ENCODE assay signal across 13 mouse cellular contexts in the genomic region with DNA sequence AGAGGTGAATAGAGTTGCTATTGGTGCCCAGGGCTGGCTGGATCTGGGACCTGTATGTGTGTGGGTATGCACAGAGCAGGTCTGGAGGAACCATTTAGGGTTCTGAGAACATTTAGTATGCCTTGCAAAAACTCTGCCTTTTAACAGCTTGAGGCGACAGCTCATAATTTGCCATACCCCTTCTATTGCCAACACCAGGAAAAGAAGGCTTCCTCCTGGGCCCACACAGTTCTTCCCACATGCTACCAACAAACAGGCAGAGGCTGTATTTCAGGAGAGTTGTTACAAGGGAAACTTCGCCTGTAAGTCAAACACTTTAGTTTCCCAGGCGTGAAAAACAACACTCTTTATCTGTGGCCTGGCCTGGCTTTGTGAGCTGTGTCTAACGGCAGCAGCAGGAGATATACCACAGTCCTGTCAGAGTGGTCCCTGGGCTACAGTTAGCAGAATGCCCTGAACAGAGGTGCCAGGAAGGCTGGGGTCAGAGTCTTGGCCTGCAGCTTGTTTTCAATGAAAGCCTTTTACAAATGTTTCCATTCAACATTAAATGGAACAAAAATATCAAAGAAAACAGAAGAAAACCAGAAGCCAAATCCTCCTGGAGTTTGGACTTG.
DNase-seq lines count a peak whose midpoint lies in the region; ATAC-seq lines count a peak whose summit lies in the region.
"Had no signal": no experiment of that assay in that cellular context is flagged by ENCODE, and none has a peak within 500 bp of the region (broad histone marks: within the 10 kb centered on the region; RNA-seq: fewer than 3 reads in every experiment).

No protein-coding gene starts in this region.

- no peak overlapping the region for H3K4me2 ChIP-seq in limb, embryonic 12.5 days
- H3K4me2 ChIP-seq: hindbrain, embryonic 12.5 days; kidney, embryonic 15.5 days; liver, embryonic 12.5 days had no signal

- 28% methylated on average over 4 of the region's 4 CpGs for WGBS in limb, embryonic 12.5 days
- WGBS in limb, embryonic 10.5 days = 34% methylated on average over 4 of the region's 4 CpGs

- peak overlapping the region; percentile 60; the same call in 1 of the 2 replicates for H3K27ac ChIP-seq in limb, embryonic 12.5 days
- H3K27ac ChIP-seq in limb, embryonic 10.5 days = no peak overlapping the region
- H3K27ac ChIP-seq: hindbrain, embryonic 12.5 days; kidney, embryonic 15.5 days; liver, embryonic 12.5 days had no signal

- no peak for DNase-seq in limb, embryonic 10.5 days (ENCODE audit: low spot score)
- DNase-seq in heart, adult 9 months (ENCODE audit: low spot score in 2 of 2) = peak; percentile 14 to 24
- peak; percentile 54 for DNase-seq in layer of hippocampus, adult 9-11 months
- peak; percentile 62 for DNase-seq in telencephalon, adult 2 months (ENCODE audit: low read depth, low spot score)
- no peak for DNase-seq in yolk sac, embryonic 10.5 days (ENCODE audit: low spot score)
- DNase-seq in lung, postnatal 10 days = no peak
- DNase-seq: lung, postnatal 36 days; thymus, postnatal 14 days had no signal

- peaks cover 5% of the 10 kb centered on the region for H3K4me1 ChIP-seq in limb, embryonic 12.5 days (replicated peaks)
- no peaks in the 10 kb centered on the region for H3K4me1 ChIP-seq in limb, embryonic 10.5 days
- H3K4me1 ChIP-seq: kidney, embryonic 15.5 days; liver, embryonic 12.5 days had no signal

- no peaks in the 10 kb centered on the region for H3K9me3 ChIP-seq in limb, embryonic 12.5 days
- H3K9me3 ChIP-seq in limb, embryonic 10.5 days (replicated peaks) = no peaks in the 10 kb centered on the region
- H3K9me3 ChIP-seq: hindbrain, embryonic 12.5 days; kidney, embryonic 15.5 days; liver, embryonic 12.5 days had no signal

- H3K9ac ChIP-seq in limb, embryonic 12.5 days (replicated peaks) = no peak overlapping the region
- H3K9ac ChIP-seq: hindbrain, embryonic 12.5 days; kidney, embryonic 15.5 days; liver, embryonic 12.5 days had no signal

- no peak; the same call in 1 of the 2 replicates for ATAC-seq in limb, embryonic 12.5 days (ENCODE audit: insufficient number of reproducible peaks, insufficient read depth, low FRiP score, low TSS enrichment, low read depth)
- ATAC-seq: liver, embryonic 12.5 days had no signal

- no peaks in the 10 kb centered on the region for H3K36me3 ChIP-seq in limb, embryonic 12.5 days
- no peaks in the 10 kb centered on the region for H3K36me3 ChIP-seq in limb, embryonic 10.5 days
- H3K36me3 ChIP-seq: hindbrain, embryonic 12.5 days; kidney, embryonic 15.5 days; liver, embryonic 12.5 days had no signal

- H3K27me3 ChIP-seq in limb, embryonic 12.5 days = no peaks in the 10 kb centered on the region
- H3K27me3 ChIP-seq in limb, embryonic 10.5 days (ENCODE audit: low read depth, poor library complexity, severe bottlenecking) = no peaks in the 10 kb centered on the region
- H3K27me3 ChIP-seq: CH12.LX; hindbrain, embryonic 12.5 days; kidney, embryonic 15.5 days; liver, embryonic 12.5 days had no signal

- H3K4me3 ChIP-seq in limb, embryonic 12.5 days (replicated peaks) = no peak overlapping the region
- H3K4me3 ChIP-seq in limb, embryonic 10.5 days = no peak overlapping the region
- H3K4me3 ChIP-seq: hindbrain, embryonic 12.5 days; kidney, embryonic 15.5 days; liver, embryonic 12.5 days had no signal

Comparison
In these comparisons a context has a peak if more than half of its experiments do, and no peak if none do; other contexts are left out.
1. DNase-seq: peak in heart, adult 9 months (2 of 2), layer of hippocampus, adult 9-11 months (single experiment) and telencephalon, adult 2 months (single experiment); none in limb, embryonic 10.5 days (single experiment), yolk sac, embryonic 10.5 days (single experiment) and lung, postnatal 10 days (single experiment).